Mouse (Mus musculus): ENCODE measurements around the gene R3hcc1l.
A peak's percentile ranks its signal among the peaks of the same experiment; 100 is the strongest.

Gene R3hcc1l

DNA sequence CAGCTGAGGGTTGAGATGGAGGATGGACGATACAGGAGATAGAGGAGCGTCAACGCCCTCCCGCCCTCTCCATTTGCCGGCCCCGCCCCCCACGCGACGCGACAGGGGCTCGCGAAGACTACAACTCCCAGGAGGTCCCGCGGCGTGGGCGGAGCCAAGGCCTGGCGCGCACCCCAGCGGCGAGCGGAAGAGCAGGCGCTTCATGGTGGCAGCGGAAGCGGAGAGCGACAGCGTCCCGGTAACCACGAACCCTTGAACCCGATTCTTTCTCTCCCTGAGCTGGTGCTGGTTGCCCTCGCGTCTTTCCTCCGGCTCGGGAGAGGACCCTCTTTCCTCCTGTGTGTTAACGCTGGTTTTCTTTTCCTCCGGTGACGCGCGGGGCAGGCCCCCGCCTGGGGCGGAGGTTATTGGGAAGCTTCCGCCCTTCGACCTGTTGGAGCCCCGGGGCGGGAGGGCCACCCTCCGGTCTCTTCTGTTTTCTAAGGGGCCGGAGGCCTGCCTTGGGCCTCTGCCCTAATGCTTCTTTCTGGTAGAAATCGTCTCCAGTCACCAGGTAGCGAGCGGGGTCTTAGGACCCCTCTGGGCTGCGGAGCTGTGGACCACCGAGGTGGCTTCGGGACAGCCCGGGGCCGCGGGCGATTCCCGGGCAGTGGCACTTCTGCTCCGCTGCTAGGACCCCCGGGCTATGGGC lies at the start of gene R3hcc1l:
Gene R3hcc1l (plus strand): TSS at position 140 of the 691 bp plus-strand sequence.
- DNase-seq (ENCODE audit: low read depth, low spot score) = peak; percentile 88

DNA sequence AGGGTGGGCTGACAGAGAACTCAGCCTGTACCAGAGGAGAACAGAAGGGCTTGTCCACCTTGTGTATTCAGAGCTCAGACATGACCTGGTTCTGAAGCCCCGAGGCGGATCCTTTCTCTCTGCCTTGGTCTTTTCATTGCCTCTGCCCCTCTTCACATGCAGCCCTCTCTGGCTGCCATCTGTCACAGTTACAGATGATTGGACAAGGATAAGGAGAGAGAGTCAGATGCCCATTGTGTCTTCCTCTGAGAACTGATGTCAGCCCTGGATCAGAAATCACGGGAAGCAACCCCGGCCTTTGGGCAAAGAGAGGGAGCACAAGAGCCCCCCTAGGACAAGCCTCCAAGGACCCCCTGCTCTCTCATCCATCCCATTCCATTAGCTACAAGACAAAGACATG lies 47.0 kb upstream of the R3hcc1l start:
- no peak for DNase-seq (ENCODE audit: low read depth, low spot score)

DNA sequence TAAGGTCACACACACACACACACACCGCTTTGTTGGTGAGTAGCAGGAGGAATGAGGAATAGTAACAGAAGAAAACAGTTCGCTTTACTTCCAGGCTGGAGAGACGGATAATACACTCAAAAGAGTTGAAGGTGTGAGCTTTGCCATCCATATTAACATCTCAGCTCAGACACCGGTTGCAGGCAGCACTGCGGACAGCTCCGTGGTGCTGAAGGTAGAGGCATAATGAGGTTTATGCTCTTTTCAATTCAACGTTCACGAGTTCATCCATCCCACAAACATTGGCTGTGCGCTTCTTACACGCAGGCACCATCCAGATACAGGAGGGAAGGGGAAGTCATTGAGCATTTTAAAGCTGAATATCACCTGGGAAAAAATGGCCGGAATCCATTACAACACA lies 45.7 kb upstream of the R3hcc1l start:
- DNase-seq (ENCODE audit: low read depth, low spot score) = no peak

DNA sequence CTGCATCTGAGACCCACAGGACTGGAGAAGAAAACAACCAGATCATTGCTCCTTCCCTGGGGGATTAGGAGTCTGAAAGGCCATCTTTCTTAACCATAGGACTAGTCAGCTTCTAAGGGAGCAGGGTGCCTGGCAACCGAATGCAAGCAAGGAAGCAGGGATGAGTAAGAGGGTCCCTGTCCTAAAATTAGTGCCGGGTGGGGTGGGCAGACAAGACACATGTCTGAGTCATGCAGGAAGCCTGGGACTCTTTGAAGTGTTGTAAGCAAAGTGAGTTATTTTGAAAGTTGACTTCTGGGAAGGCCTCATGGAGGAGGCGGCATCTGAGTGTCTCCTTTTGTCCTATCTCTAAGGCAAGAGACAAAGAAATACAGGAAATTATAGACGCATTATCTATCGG lies 40.8 kb upstream of the R3hcc1l start:
- DNase-seq (ENCODE audit: low read depth, low spot score) = no peak

DNA sequence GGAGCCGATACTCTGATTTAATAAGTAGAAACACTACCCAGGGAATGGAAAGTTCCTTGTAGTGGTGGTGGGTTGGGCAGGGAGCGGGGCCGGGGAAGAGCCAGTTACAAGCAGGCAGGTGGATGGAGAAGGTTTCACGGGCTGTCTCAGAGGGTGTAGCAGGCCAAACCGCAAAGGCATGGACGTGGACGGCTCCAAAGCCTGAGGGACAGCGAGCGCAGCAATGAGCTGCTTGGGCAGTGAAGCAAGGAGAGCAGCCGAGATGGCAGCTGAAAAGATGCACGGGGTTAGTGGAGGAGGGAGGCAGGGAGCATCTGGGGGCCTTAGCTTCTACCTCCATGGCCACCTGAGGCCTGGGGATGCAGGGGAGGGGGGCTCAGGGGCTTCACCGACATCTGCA lies 40.3 kb upstream of the R3hcc1l start:
- DNase-seq (ENCODE audit: low read depth, low spot score) = no peak

DNA sequence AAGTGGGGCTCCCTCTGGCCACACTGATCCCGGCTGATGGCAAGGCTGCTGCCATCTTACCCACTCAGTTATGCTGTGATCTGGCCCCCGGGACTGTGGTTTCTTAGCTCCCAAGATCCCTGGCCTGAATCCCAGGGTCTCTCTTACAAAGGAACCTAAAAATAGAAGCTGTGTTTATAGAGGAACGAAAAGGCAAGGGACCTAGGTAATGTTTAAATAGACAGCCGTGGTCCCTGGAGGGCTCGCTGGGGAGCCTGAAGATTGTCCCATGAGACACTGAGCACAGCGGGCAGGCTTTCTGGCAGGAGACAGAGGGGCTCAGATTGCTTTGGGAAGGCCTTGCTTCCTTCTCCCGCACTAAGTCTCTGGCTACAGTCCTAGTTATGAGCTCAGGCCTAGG lies 33.1 kb upstream of the R3hcc1l start:
- DNase-seq (ENCODE audit: low read depth, low spot score) = no peak

DNA sequence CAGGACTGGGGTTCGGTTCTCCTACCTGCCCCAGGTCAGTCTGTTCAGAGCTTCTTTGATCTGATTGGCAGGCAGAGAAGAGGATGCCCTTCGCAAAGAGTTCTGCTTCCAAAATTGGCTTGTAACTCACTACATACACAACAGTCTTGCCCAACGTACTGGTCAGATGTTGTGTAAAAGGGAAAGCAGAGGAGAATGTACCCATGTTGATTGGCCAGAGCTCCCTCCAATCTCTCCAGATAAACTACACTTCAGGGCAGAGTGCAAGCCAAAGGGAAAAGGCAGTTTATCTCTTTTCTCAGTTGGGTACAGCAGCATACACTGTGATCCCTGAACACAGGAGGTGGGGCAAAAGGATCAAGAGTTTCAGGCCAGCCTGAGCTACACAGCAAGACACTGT lies 31.3 kb upstream of the R3hcc1l start:
- no peak for DNase-seq (ENCODE audit: low read depth, low spot score)

DNA sequence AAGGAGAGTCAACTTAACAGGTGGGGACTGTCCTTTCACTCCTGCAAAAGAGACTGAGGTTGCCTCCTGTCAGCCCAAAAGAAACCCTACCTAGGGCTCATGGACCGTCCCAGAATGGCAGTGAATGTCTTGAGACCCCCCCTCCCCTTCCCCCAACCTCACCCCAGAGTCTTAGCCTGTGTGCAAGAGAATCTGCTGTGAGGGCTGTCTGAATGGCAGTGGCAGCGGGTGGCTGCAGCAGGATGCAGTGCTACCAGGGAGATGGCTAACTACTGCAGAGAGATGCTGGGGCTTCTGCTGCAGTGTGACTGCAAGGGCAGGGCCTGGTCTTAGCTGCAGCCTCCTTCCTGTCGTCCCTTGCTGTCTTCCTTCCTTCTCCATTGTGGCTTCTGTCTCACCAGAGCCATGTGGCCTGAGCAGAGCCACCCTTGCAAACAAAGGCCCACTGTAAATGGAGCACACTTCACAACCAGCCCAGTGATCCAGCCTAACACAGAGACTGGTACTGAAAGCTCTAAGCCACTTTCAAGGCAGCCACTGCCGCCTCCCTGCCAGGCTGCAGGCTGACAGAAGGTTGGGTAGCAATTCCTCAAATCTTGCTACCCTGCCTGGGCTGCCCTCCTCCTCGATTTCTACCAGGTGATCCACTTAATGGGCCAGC lies 25.2 kb upstream of the R3hcc1l start:
- DNase-seq (ENCODE audit: low read depth, low spot score) = no peak

DNA sequence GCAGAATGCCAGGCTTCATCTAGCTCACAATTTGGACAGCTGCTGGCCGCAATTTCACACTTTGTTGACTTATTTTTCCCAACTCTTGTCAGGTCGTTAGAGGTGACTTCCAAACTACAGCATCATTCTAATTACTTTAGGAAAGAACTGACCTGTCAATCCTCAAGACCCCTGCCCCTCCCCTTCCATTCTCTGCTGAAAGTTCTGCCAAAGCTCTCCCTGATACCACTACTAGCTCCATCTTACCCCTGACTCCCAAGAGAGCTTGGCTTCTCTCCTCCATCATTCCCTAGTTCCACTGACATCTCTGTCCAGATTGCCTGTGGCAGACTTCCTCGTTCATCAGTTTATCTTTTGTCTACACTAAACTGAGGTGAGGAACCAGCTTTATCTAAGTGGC lies 14.4 kb upstream of the R3hcc1l start:
- no peak for DNase-seq (ENCODE audit: low read depth, low spot score)

DNA sequence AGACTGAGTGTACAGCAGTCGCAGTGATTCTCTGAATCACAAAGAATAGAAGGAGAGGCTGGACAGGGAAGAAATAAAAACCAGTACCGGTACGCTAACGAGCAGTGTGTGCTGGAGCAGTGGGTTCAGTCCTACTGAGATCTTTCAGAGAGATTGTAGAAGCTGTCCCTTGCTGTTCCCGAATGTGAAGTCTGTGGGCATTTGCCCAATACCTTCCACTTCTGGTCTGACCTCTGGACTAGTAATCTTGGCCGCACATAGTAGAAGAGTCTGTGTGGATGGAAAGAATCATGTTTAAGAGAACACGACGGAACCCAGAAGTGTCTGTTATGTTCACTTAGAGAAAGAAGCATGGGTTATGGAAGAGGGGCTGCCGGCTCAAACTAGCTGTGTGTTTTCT lies 8.9 kb upstream of the R3hcc1l start:
- DNase-seq (ENCODE audit: low read depth, low spot score) = no peak

DNA sequence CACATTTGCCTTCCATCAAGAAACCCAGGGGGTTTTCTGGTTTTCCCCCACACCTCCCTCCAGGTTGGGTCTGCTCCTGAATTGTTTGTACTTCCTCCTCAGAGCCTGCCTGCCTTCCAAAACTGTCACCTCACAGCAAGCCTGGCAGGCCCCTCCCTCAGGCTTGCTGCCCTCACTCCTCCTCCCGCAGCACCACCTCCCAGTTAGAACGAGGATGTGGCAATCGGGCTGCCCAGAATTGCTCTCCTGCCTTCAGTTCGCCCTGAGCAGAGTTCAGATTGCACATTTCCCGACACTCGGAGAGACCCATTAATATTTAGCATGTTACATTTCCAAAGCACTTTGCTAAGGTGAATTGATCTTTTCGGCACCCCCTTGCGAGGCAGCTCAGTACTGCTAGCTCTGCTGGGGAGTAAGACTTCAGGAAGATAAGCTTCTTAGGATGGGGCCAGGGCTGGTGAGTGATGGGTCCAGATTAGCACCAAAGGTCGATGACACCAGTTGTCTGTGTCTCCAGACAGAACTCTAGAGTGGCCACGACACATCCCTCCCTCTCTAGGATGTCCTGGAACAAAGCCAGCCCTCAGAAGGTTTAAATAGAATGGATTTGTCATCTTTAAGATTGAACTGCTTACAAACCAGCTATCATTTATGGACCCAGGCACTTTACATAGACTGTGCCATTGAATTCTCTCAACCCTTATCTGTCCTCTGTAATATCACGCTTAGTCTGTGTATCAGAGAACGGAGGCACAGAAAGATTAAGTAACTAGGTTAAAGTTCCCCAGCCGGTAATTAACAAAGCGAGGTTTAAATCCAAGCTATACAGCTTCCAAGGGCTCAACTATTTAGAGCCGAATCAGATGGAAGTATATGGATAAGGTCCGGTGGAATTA lies 8.0 kb upstream of the R3hcc1l start:
- no peak for DNase-seq (ENCODE audit: low read depth, low spot score)

DNA sequence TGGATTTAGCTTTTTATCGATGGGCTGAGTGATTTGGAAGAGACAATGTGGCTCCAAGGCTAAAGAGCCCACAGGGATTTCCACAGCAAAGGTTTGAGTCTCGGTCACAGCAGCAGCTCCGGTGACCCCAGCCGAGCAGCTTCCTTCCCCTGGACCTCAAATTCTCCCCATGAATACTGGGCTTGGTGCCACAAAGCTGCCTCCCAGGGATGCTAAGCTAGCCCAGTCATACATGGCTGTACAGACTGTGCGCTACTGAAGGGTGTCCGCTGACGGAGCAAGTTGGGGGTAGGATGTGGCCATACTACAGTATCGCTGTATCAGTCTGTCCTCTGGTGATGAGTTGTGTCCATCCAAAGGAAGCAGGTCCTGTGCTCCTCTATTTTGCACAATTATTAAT lies 2.9 kb upstream of the R3hcc1l start:
- no peak for DNase-seq (ENCODE audit: low read depth, low spot score)

DNA sequence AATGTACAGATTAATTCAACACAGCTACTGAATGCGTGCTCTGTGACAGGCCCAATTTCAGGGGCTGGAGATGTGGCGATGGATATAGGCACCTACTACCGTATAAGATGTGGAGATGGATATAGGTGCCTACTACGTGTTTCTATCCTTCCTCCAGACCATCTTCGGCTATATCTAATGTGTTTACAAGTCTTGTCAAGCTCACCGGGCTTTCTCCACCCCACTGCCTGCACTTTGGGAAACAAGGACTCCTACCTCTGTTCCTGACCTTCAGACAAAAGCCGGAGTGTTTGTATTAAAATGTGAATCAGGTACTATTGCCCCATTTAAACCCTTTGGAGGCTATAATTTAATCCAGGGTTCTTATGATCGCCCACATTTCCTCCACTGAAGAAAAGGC lies 2.4 kb upstream of the R3hcc1l start:
- DNase-seq (ENCODE audit: low read depth, low spot score) = no peak

DNA sequence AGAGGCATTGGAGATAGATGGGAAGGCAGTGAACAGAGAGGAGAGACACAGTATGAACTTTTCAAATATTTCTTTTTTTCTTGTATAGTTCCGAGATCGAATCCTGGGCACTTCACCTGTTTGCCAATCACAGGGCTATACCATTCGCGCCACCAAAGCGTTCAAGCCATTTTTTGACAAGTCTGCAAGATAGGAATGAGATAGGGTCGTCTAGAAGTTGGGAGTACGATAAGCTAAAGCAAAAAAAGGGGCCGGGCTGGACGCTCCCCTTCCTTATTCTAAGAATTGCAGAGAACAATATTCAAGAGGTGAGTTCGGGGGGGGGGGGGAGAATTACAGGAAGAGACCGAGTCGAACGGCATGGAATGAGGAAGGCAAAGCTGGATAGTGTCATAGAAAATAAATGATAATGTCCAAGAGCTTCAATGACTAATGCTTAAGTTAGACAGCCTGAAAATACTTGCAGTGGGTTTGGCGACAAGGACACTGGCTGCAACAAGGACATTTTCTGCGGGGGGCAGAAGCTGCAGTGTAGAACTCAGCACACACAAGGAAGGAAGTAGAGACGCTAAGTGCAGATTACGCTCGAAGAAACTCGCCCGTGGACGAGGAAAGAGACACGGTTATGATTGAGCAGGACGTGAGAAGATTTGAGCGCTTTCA lies 471 bp upstream of the R3hcc1l start:
- no peak for DNase-seq (ENCODE audit: low read depth, low spot score)

DNA sequence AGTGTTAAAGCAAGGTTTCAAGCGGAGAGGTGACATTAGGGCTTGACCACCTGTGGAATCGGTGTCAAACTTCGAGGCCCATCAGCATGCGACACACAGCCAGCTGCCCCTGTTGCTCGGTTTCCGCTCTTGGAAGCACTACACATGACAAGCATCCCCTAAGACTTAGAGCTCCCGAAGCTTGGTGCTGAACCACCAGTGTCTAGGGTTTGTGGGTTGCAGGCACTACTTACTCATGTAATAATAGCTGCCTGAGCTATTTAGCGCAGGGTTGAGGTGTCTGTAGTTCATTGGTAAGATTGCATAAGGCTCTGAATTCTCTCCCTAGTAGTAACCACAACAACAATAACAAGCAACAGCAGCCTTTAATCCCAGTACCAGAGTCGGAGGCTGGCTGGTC lies 1.2 kb downstream of the R3hcc1l start:
- DNase-seq (ENCODE audit: low read depth, low spot score) = no peak

DNA sequence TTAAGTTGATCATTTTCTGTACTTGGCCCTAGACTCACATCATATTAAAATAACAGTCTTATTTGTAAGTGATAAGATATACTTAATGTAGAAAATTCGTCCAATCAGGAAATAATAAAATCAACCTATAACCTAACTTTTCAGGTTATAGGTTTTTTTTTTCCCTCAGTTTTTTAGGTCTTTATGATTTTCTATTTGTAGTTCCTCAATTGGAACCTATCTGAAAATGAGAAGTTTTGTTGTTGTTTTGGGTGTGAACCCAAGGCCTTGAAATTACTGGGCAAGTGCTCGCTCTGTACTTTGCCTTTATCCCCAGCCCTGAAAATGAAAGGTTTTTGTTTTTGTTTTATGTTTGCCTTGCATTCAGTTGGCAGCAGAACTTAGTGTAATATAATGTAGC lies 6.1 kb downstream of the R3hcc1l start:
- no peak for DNase-seq (ENCODE audit: low read depth, low spot score)

DNA sequence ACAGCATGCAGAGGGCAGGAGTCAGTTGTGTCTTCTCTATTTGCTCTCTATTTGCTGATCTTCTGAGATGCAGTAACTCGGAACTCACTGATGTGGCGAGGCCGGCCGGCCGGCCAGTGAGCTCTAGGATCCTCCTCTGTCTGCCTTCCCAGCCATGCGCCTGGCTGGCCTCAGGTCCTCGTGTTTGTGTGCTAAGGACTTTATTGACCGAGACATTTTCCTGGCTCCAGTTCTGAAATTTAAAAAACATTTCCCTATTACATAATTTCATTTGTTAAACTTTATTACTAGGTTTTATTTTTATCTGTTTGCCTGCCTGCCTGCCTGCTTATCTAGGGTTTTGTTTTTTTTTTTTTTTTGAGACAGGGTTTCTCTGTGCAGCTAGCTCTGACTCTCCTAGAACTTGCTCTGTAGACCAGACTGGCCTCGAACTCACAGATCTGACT lies 11.5 kb downstream of the R3hcc1l start:
- DNase-seq (ENCODE audit: low read depth, low spot score) = no peak

DNA sequence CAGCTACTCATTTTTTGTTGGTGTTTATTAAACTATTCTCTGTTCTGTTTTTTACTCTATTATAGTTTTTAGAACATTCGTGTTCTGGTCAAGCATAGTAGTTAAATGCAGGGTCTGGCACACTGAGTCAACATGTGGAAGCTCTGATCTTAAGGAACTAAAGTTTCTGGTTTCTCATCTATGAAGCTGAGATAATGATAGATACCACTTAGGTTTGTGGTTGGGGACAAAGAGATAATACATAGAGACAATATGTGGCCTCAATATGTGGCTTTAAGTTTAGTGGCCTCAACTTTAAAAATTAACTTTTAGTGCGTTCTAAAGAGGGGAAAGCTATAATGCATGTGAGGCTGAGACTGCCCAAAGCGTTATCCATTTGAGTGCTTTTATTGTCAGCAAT lies 15.9 kb downstream of the R3hcc1l start:
- no peak for DNase-seq (ENCODE audit: low read depth, low spot score)

DNA sequence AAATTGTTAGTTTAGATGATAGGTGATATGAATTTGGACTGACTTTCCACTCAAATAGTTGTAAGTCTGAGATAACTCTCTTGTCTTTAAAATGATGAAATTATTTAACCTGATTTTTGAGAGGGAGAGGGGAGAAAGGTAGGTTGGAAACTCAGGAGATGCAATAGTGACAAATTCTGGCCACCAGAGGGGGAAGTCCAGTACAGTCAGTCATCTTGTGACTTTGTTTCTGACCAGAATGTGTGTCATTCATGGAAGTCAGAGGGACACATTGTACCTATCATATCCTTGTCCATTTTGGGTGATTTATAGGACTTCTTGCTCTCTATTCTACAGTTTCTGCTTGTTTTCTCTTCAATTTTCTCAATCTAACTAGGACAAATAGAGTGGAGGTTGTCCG lies 19.0 kb downstream of the R3hcc1l start:
- no peak for DNase-seq (ENCODE audit: low read depth, low spot score)

DNA sequence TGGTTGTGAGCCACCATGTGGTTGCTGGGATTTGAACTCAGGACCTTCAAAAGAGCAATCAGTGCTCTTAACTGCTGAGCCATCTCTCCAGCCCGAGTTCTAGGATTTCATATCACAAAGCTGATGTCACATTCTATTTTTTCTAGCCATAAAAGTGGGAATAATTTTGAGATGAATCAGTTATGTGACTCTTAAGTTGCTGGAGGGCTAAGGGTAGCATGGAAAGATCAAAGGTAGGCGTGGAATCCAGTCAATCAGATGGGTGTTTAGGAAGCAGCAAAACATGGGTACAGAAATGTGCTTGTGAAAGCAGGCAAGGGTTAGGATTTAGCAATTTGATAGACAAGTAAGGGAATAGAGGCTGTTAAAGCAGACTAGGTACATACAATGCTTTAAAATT lies 20.4 kb downstream of the R3hcc1l start:
- DNase-seq (ENCODE audit: low read depth, low spot score) = no peak

DNA sequence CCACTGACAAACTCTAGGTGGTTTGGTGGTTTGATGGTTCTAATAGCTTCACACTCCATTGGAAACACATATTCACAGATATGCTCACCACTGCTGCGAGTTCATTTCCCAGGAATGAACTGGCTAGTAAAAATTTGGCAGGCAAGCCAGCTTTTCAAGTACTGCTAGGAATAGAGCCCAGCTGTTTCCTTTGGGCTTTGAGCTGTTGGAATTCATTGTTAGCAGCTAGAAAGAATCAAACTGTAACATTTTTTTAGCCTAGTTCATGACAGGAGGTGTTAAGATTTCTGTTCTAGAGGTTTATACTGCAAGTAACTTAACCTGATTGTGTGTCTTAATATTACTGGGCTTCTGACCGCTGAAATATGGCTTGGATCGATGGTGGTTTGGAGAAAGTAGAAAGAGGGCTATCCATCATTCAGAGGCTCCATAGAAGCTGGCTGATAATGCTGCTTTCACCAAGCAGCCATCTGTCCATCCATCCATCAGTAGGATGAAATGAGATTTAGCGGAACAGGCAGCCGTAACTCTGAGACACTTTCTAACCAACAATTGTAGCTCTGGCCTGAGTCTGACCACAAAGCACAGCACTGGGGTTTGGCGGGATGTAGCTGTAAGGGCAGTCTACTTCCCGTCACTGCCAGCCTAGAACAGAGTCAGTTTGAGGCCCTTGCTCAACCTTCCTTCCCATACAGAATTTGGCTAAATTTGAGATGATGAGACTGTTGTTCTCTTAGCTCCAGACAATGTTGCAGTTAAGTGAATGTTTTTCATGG lies 21.0 kb downstream of the R3hcc1l start:
- no peak for DNase-seq (ENCODE audit: low read depth, low spot score)
